Mouse (Mus musculus) olfactory bulb, adult 2 months (tissue): Measurements from ENCODE around the gene Fscn3. TPM values are rescaled to one million over a fixed set of nuclear protein-coding genes. Genes with fewer than 3 reads are reported as not detected.
A peak's percentile ranks its signal among the peaks of the same experiment; 100 is the strongest.

Experiments
- H3K27ac ChIP-seq: fragments of 200-500 bp; 2 replicates; pipeline ENCODE4 v1.5.1; 2012; ENCODE audit warnings: low read depth, low read length; ENCODE audit not compliant: insufficient read depth
- H3K4me1 ChIP-seq: fragments of 200-500 bp; 2 replicates; pipeline ENCODE4 v1.6.1; 2012; ENCODE audit warnings: low read length; ENCODE audit not compliant: control insufficient read depth, insufficient read depth
- H3K4me3 ChIP-seq: fragments of 200-500 bp; 2 replicates; pipeline ENCODE4 v1.5.1; 2012; ENCODE audit warnings: mild to moderate bottlenecking, low read depth, low read length, moderate library complexity; ENCODE audit not compliant: insufficient read depth
- CTCF ChIP-seq: fragments of 200-500 bp; IDR thresholded peaks from 2 replicates; pipeline ENCODE4 v1.5.1; 2012; ENCODE audit warnings: low read depth, mild to moderate bottlenecking, low read length, moderate library complexity; ENCODE audit not compliant: insufficient read depth
- POLR2A ChIP-seq: fragments of 200-500 bp; IDR thresholded peaks from 2 replicates; pipeline ENCODE4 v1.6.1; 2012; ENCODE audit warnings: mild to moderate bottlenecking, low read depth, low read length, moderate library complexity; ENCODE audit not compliant: insufficient read depth
- WGBS: fragments of 180-500 bp; shearing (Covaris S2); methylation state at CpG from one replicate; pipeline ENCODE4 v1.1.7; 2018; 5-methylcytosine and 5-hydroxymethylcytosine counted together
- polyA plus RNA-seq: library from polyadenylated mRNA; stranded (reverse); fragments of >200 nt; gene quantifications from 2 replicates; pipeline ENCODE4 v1.2.4, GENCODE M21; 2012; ENCODE audit warnings: low replicate concordance; ENCODE audit not compliant: missing spikeins, insufficient read depth, insufficient read length

Gene Fscn3
- polyA plus RNA-seq, 1 experiment, result not detected

DNA sequence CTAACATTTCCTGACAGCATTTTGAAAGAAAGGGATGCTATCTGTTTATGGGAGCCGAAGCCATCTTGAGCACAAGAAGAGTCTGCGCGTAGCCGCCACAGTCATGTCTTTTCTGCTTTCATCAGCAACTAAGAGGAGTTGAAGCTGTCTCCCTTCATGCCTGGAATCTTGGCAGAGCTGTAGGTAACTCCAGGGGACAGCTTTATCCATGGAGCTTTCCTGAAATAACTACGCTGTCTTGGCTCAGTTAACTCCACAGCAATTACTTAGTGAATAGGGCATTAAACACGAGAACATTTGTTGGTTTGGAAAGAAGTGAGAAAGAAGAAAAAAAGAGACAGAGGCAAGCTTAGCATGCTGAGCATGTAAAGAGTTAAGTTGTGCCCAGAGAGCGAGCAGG lies 20.3 kb downstream of the Fscn3 start:
- no peak overlapping the region for H3K27ac ChIP-seq
- TF ChIP-seq POLR2A (no peak), CTCF (no peak)
- H3K4me3 ChIP-seq, result no peak overlapping the region
- 26% methylated on average over 7 of the region's 7 CpGs for WGBS
- H3K4me1 ChIP-seq, result no peaks in the 10 kb centered on the region

DNA sequence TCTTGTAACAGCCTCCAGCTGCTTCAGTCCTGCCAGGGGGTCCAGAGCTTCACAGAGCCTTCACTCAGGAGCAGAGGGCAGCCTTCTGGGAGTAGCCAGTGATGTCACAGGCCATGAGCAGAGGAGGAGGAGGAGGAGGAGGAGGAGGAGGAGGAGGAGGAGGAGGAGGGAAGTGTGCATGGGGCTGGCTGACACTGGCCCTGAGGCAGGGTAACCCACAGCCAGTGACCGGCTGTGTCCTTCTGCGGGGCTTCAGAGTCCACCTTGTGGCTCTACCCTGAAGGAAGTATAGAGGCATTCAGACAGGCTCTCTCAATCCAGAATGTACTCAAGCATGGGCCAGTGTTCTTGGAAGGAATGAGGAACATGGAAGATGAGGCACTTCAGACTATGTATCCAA lies 21.7 kb downstream of the Fscn3 start, which contains the start of gene Pax4:
Gene Pax4, minus strand, starts transcription at position 101 of the 400 bp plus-strand sequence.
- no peak within 1 kb of the TSS for H3K27ac ChIP-seq

DNA sequence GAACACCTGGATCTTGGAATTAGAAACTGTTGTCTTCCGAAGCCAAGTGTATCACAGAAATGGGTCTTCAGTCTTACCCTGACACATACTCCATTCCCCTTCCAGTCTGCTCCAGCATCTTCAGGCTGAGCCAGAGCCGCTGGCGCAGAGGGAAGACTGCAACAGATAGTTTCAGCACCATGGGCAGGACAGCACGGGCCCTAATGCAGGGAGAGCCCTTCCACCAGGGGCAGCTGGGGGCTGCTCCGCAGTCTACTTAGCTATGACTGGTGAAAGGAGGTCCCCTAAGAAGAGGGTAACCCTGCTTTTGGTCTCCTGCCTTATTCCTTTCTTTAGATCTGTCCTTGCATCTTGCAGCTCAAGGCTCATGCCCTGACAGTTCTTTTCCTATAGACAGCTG lies 22.9 kb downstream of the Fscn3 start:
- Histone ChIP-seq H3K4me3 (no peak overlapping the region), H3K4me1 (no peaks in the 10 kb centered on the region), H3K27ac (no peak overlapping the region)
- no peak for TF ChIP-seq CTCF
- no peak for TF ChIP-seq POLR2A
- 20% methylated on average over 5 of the region's 5 CpGs for WGBS

More for the DNA sequence above, 21.7 kb downstream of the Fscn3 start, which contains the start of gene Pax4:
- Histone ChIP-seq H3K4me1 (no peaks in the 10 kb centered on the region), H3K4me3 (no peak within 1 kb of the TSS)
- 83% methylated on average over 2 of the region's 2 CpGs for WGBS
- TF ChIP-seq POLR2A (no peak), CTCF (no peak)

DNA sequence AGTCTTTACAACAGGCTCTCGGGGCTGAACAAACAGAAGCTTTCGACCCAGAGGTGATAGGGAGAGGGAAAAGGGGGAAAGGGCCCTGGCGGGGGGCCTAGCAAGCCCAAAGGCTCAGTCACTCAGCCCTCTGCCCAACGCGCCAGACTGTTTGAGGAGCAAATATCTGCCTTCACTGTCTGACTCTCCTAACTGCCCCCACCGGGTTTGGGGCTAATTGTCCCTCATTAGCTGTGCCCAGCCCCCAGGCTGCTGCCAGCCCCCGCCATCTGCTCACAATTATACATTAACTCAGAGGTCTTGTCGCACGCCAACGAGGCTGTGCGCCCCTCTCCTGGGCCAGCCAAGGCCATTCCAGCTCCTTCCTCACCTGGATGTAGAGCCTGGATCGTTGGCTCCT lies 23.4 kb downstream of the Fscn3 start:
- no peaks in the 10 kb centered on the region for H3K4me1 ChIP-seq

DNA sequence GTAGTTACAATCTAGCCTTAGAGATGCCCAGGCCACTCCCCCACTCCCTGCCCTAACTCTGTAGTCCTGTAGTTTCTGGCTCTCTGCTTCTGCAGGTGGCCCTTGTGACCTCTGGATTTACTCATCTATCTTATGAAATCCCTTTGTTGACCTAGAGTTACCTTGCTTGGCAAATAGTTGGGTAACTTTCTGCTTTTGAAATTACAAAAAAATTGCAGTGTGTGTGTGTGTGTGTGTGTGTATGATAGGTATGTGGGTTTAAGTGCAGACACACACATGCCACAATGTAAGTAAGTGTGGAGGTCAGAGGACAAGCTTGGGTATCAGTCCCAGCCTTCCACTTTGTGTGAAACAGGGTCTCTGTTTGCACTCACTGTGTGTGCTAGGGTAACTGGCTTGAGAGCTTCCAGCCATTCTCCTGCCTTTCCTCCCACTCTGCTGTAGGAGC lies 31.7 kb downstream of the Fscn3 start:
- Histone ChIP-seq H3K27ac (no peak overlapping the region), H3K4me1 (no peaks in the 10 kb centered on the region), H3K4me3 (no peak overlapping the region)
- TF ChIP-seq CTCF (no peak), POLR2A (no peak)

More for the DNA sequence above, 23.4 kb downstream of the Fscn3 start:
- Histone ChIP-seq H3K27ac (no peak overlapping the region), H3K4me3 (no peak overlapping the region)
- under 1% methylated on average over 12 of the region's 12 CpGs for WGBS
- no peak for TF ChIP-seq CTCF
- TF ChIP-seq POLR2A, result no peak

DNA sequence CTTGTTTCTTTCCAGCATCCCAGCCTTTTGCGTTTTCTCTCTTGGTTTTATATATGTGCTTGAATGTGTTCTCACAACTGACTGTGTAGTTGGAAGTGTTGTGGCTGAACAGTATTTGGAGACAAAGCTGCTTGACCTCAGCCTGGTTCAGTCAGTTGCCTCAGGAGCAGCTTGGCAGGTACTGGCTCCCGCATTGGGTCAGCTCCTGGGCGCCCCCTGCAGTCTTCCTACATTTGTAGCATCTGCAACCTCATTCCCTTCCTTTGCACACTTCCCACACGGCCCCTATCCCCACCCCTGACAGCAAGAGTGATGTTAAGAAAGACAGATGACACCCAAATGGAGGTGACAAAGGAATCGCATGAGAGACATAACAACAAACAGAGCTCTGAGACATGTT lies 32.9 kb downstream of the Fscn3 start:
- no peak overlapping the region for H3K27ac ChIP-seq
- no peak overlapping the region for H3K4me3 ChIP-seq
- 14% methylated on average over 5 of the region's 5 CpGs for WGBS
- TF ChIP-seq POLR2A, result no peak
- TF ChIP-seq CTCF, result peak; percentile 34; the same call in 1 of the 2 replicates
- no peaks in the 10 kb centered on the region for H3K4me1 ChIP-seq

- Histone ChIP-seq H3K4me1 (no peaks in the 10 kb centered on the region), H3K27ac (no peak overlapping the region), H3K4me3 (no peak overlapping the region)
- 67% methylated on average over 6 of the region's 6 CpGs for WGBS
- TF ChIP-seq POLR2A, result no peak
- no peak for TF ChIP-seq CTCF
Measured at GRCm38 (mm10) chr6:28464630-28465029, 37.0 kb downstream of the Fscn3 start.

DNA sequence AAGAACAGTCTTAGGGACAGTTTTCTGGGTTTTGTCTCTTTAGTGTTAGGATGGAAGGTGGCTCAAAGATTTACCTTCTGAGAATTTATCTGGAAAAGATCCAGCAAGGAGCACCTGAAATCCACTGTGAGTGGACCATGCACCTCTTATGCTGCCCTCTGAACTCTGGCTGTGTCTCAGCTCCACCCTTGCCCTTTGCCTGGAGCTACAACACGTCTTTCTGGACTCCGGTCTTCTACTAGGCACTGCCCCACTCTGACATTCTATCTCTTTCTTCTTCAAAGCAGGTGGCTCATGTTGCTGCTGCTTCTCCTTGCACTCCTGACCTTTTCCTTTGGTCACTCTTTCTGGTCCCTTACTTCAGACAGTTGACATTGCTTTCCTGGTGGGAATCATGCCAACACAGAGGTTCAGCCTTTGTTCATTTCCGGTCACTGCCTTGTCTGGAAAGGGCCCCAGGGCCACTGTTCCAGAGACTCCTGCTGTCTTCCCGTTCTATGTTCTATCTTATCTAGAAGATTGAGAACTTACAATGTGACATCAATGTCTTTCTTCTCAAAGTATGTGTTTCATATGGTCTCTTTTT lies 42.5 kb downstream of the Fscn3 start:
- Histone ChIP-seq H3K27ac (no peak overlapping the region), H3K4me3 (no peak overlapping the region), H3K4me1 (no peaks in the 10 kb centered on the region)
- TF ChIP-seq CTCF (no peak), POLR2A (no peak)
- WGBS, result 79% methylated on average over 4 of the region's 4 CpGs

- 58% methylated on average over 5 of the region's 5 CpGs for WGBS
- Histone ChIP-seq H3K4me1 (no peaks in the 10 kb centered on the region), H3K27ac (no peak overlapping the region), H3K4me3 (no peak overlapping the region)
- TF ChIP-seq POLR2A (no peak), CTCF (no peak)
Measured at GRCm38 (mm10) chr6:28470621-28471020, 43.0 kb downstream of the Fscn3 start.

DNA sequence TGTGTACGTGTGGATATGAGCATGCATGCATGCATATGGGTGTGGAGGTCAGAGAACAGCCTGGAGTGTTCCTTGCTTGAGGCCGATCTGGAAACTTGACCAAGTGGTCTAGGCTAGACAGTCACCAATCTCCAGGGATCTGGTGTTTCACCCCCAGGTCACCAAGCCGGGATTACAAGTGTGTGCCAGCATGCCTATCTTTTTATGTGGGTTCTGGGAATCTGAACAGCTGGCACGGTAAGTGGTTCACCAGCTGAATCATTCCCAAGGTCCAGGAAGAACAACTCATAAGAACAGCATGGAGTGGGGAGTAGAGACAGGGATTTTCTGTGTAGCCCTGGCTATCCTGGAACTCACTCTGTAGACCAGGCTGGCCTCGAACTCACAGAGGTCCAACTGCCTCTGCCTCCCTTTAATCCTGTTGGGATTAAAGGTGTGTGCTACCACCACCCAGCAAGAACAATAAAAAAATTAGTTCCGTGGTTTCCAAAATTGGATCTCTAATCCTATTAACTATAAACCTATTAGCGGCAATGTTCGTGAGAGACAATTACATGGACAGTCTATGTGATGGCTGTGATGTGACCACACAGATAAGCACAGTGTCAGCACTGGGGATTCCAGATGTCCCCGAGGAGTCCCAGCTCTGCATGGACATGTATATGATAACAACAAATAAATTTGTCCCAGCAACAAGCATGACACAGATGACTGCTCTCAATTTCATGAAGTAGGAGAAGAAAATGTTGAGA lies 43.9 kb downstream of the Fscn3 start:
- WGBS, result 88% methylated on average over 9 of the region's 9 CpGs
- no peak for TF ChIP-seq CTCF
- TF ChIP-seq POLR2A, result no peak
- H3K4me3 ChIP-seq, result no peak overlapping the region
- no peaks in the 10 kb centered on the region for H3K4me1 ChIP-seq
- H3K27ac ChIP-seq, result no peak overlapping the region
